Mouse (Mus musculus) left cerebral cortex, adult 6 months (tissue): Measurements from ENCODE around the gene Knop1. TPM values are rescaled to one million over a fixed set of nuclear protein-coding genes. Genes with fewer than 3 reads are reported as not detected.

ENCODE experiments used
- long read RNA-seq, 2 experiments: library from polyadenylated mRNA; unstranded; transcript quantifications; one replicate each; pipeline ENCODE4 v2.0.0; 2019 to 2020
- polyA plus RNA-seq: library from polyadenylated mRNA; unstranded; fragments of <200 nt; fragmentation: Nextera tagmentation; gene quantifications from 2 replicates; pipeline ENCODE4 v1.2.3, GENCODE M21; 2021

Knop1 gene
- polyA plus RNA-seq, result 23.6 TPM in 2 replicates
- long read RNA-seq, experiment 1, full-length matches to known transcripts, result 4 of 20 reads
- long read RNA-seq, experiment 1, partial matches to known transcripts, result 3 of 20 reads
- long read RNA-seq, experiment 1, other reads (novel, unspliced or antisense), result 13 of 20 reads
- long read RNA-seq, experiment 2, full-length matches to known transcripts, result 2 of 26 reads
- long read RNA-seq, experiment 2, partial matches to known transcripts, result 19 of 26 reads
- long read RNA-seq, experiment 2, other reads (novel, unspliced or antisense), result 5 of 26 reads

GRCm38 (mm10) chr7:118855877-118856304, at the start of gene Knop1:
Gene Knop1, minus strand, starts transcription at chr7:118856254.

GRCm38 (mm10) chr7:118855171-118855876, 730 bp downstream of the Knop1 start, which contains the start of gene Iqck:
Gene Iqck, plus strand, starts transcription at chr7:118855752.

Other genes starting within 250 kb of the Knop1 start
- 390 and 462 TPM in 2 replicates for gene Gde1, start 150.5 kb downstream of the Knop1 start, polyA plus RNA-seq
- gene Ccp110, start 143.7 kb downstream of the Knop1 start, polyA plus RNA-seq, result 15.0 and 20.3 TPM in 2 replicates
- 31.6 and 37.4 TPM in 2 replicates for gene Vps35l, start 116.0 kb downstream of the Knop1 start, polyA plus RNA-seq
- gene Iqck, start 502 bp downstream of the Knop1 start, polyA plus RNA-seq, result 4.7 and 5.2 TPM in 2 replicates
- gene Gprc5b, start 139.0 kb upstream of the Knop1 start, polyA plus RNA-seq, result 43.1 and 57.8 TPM in 2 replicates